Mouse (Mus musculus) small intestine, adult 2 months (tissue): ENCODE results near the gene Cep57. TPM values are rescaled to one million over a fixed set of nuclear protein-coding genes. Genes with fewer than 3 reads are reported as not detected.

Source experiments
- H3K27ac ChIP-seq: fragments of 200-500 bp; 2 replicates; pipeline ENCODE4 v1.5.1; 2012; ENCODE audit warnings: low read depth, low read length, control low read depth, inconsistent platforms; ENCODE audit not compliant: insufficient read depth
- H3K27me3 ChIP-seq: fragments of 200-500 bp; 2 replicates; pipeline ENCODE4 v1.6.1; 2012; ENCODE audit warnings: mild to moderate bottlenecking, moderate library complexity, low read length, inconsistent platforms; ENCODE audit not compliant: control insufficient read depth, insufficient read depth
- H3K36me3 ChIP-seq: fragments of 200-500 bp; 2 replicates; pipeline ENCODE4 v1.6.1; 2012; ENCODE audit warnings: mild to moderate bottlenecking, low read length, control low read depth, inconsistent platforms; ENCODE audit not compliant: control insufficient read depth, insufficient read depth
- H3K4me1 ChIP-seq: fragments of 200-500 bp; 2 replicates; pipeline ENCODE4 v1.6.1; 2012; ENCODE audit warnings: low read length, inconsistent platforms, mixed read lengths; ENCODE audit not compliant: control insufficient read depth, insufficient read depth, insufficient read length
- H3K4me3 ChIP-seq: fragments of 200-500 bp; 2 replicates; pipeline ENCODE4 v1.5.1; 2012; ENCODE audit warnings: low read depth, mild to moderate bottlenecking, control low read depth, inconsistent platforms, low read length, moderate library complexity
- CTCF ChIP-seq: fragments of 200-500 bp; IDR thresholded peaks from 2 replicates; pipeline ENCODE4 v1.5.1; 2012; ENCODE audit warnings: low read depth, mild to moderate bottlenecking, control low read depth, inconsistent platforms, low read length, moderate library complexity, mixed read lengths; ENCODE audit not compliant: insufficient replicate concordance, insufficient read length; ENCODE audit errors: extremely low read depth
- POLR2A ChIP-seq: fragments of 200-500 bp; IDR thresholded peaks from 2 replicates; pipeline ENCODE4 v1.6.1; 2012; ENCODE audit warnings: low read depth, mild to moderate bottlenecking, control low read depth, inconsistent platforms, low read length, moderate library complexity
- WGBS: fragments of 180-500 bp; shearing (Covaris S2); methylation state at CpG from one replicate; pipeline ENCODE4 v1.1.7; 2018; 5-methylcytosine and 5-hydroxymethylcytosine counted together
- polyA plus RNA-seq: library from polyadenylated mRNA; depleted of rRNA; stranded (reverse); fragments of >200 nt; gene quantifications from 2 replicates; pipeline ENCODE4 v1.2.3, GENCODE M21; 2012

The Cep57 gene
- polyA plus RNA-seq, 1 experiment: 3.3 TPM

GRCm38 (mm10) chr9:13825896-13826295 is 1.0 kb downstream of the Cep57 start:
- Histone ChIP-seq H3K4me1 (peaks cover 3% of the 10 kb centered on the region; the same call in 1 of the 2 replicates), H3K27ac (peak overlapping the region; percentile 92), H3K27me3 (no peaks in the 10 kb centered on the region), H3K4me3 (peak overlapping the region; percentile 91), H3K36me3 (peaks cover 6% of the 10 kb centered on the region; the same call in 1 of the 2 replicates)
- no peak for TF ChIP-seq POLR2A
- no peak for TF ChIP-seq CTCF
- 2% methylated on average over 8 of the region's 8 CpGs for WGBS

- no peak overlapping the region for H3K27ac ChIP-seq
- H3K4me3 ChIP-seq: no peak overlapping the region
- H3K4me1 ChIP-seq: peaks cover 3% of the 10 kb centered on the region; the same call in 1 of the 2 replicates
- no peaks in the 10 kb centered on the region for H3K27me3 ChIP-seq
- TF ChIP-seq CTCF: no peak
- peaks cover 37% of the 10 kb centered on the region for H3K36me3 ChIP-seq
- WGBS: 81% methylated on average over 3 of the region's 3 CpGs
Observed at GRCm38 (mm10) chr9:13820774-13821173, 6.1 kb downstream of the Cep57 start.

- WGBS: 91% methylated on average over 9 of the region's 9 CpGs
- Histone ChIP-seq H3K27ac (no peak overlapping the region), H3K27me3 (no peaks in the 10 kb centered on the region), H3K4me1 (no peaks in the 10 kb centered on the region), H3K4me3 (no peak overlapping the region), H3K36me3 (peaks cover 51% of the 10 kb centered on the region)
- TF ChIP-seq POLR2A: no peak
- no peak for TF ChIP-seq CTCF
Observed at GRCm38 (mm10) chr9:13818369-13818768, 8.5 kb downstream of the Cep57 start.

GRCm38 (mm10) chr9:13809937-13810336 is 17.0 kb downstream of the Cep57 start:
- Histone ChIP-seq H3K27ac (no peak overlapping the region), H3K27me3 (no peaks in the 10 kb centered on the region), H3K4me3 (no peak overlapping the region), H3K4me1 (no peaks in the 10 kb centered on the region), H3K36me3 (peaks cover 49% of the 10 kb centered on the region)
- TF ChIP-seq CTCF (peak; percentile 24; the same call in 1 of the 2 replicates), POLR2A (no peak)

- no peak overlapping the region for H3K4me3 ChIP-seq
Observed at GRCm38 (mm10) chr9:13807657-13808056, 19.2 kb downstream of the Cep57 start.

GRCm38 (mm10) chr9:13806854-13807253 is 20.1 kb downstream of the Cep57 start:
- Histone ChIP-seq H3K27me3 (no peaks in the 10 kb centered on the region), H3K4me3 (no peak overlapping the region), H3K36me3 (peaks cover 47% of the 10 kb centered on the region), H3K4me1 (no peaks in the 10 kb centered on the region), H3K27ac (no peak overlapping the region)
- 91% methylated on average over 7 of the region's 7 CpGs for WGBS
- TF ChIP-seq CTCF (no peak), POLR2A (no peak)

More at GRCm38 (mm10) chr9:13807657-13808056, 19.2 kb downstream of the Cep57 start:
- Histone ChIP-seq H3K4me1 (no peaks in the 10 kb centered on the region), H3K36me3 (peaks cover 50% of the 10 kb centered on the region), H3K27me3 (no peaks in the 10 kb centered on the region), H3K27ac (no peak overlapping the region)
- TF ChIP-seq CTCF: no peak
- no peak for TF ChIP-seq POLR2A
- WGBS: 82% methylated on average over 5 of the region's 5 CpGs

- Histone ChIP-seq H3K4me1 (no peaks in the 10 kb centered on the region), H3K4me3 (no peak overlapping the region)
- WGBS: 70% methylated on average over 1 of the region's 1 CpGs
Observed at GRCm38 (mm10) chr9:13804480-13804879, 22.4 kb downstream of the Cep57 start.

More at GRCm38 (mm10) chr9:13804480-13804879, 22.4 kb downstream of the Cep57 start:
- Histone ChIP-seq H3K36me3 (peaks cover 48% of the 10 kb centered on the region), H3K27me3 (no peaks in the 10 kb centered on the region), H3K27ac (no peak overlapping the region)
- TF ChIP-seq CTCF (no peak), POLR2A (no peak)
